Mouse (Mus musculus): ENCODE data around the gene Tubb5.

Gene Tubb5

DNA sequence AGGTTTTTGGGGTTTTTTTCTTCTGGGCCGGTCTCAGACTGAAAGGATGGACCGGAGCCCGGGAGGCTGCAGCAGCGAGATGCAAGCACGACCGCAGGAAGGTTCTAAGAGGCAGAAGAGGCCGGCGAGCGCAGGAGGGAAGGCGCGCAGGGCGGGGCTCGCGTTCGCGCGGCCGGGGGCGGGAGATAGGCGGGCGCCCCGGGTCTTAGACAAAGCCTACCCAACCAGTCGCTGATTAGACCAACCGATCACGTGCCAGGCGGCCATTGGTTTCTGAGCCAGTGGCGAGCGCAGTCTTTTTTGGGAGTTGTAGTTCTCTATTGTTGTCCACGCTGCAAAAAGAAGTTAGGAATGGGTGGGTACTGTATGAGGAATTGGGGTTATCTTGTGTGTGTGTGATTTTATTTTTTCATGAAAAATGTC is at the start of gene Tubb5:
TSS of gene Tubb5 (minus strand) at position 185 of the 423 bp plus-strand sequence.
- peak; percentile 97 for DNase-seq

DNA sequence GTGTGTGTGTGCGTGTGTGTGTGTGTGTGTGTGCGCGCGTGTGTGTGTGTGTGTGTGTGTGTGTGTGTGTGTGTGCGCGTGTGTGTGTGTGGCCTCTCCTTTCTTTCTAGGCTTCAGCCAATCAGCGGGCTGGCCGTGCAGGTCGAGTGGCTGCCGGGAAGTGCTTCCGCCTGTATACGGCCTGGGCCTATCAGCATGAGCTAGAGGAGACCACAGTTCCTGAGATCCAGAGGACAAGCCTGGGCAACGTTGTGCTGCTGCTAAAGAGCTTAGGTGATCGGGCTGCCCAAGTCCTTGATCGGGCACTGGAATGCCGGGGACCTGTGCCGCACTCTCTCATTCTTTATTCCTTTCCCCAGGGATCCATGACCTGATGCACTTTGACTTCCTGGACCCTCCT is 49.6 kb upstream of the Tubb5 start:
- no peak for DNase-seq

DNA sequence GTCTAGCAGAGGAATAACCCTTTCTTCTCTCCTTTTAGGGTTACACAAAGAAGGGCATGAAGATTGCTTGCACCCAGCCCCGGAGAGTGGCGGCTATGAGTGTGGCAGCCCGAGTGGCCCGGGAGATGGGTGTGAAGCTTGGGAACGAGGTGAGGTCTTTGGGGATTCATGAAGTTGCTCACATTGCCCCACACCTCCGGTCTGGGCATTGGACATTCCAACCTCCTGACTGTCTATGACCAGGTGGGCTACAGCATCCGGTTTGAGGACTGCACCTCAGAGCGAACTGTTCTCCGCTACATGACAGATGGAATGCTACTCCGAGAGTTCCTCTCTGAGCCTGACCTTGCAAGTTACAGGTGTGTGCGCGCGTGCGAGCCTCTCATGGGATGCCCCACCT is 45.7 kb upstream of the Tubb5 start:
- DNase-seq = no peak

DNA sequence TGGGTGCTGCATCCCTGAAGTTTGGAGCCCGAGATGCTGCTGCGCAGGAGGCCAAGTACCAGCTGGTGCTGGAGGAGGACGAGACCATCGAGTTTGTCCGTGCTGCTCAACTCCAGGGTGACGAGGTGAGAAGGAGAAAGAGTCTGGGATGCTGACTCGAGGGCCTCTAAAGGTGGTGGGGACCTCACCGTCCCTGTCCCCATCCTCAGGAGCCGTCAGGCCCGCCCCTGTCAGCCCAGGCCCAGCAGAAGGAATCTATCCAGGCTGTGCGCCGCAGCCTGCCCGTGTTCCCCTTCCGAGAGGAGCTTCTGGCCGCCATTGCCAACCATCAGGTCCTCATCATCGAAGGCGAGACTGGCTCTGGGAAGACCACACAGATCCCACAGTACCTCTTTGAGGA is 44.8 kb upstream of the Tubb5 start:
- DNase-seq = no peak

DNA sequence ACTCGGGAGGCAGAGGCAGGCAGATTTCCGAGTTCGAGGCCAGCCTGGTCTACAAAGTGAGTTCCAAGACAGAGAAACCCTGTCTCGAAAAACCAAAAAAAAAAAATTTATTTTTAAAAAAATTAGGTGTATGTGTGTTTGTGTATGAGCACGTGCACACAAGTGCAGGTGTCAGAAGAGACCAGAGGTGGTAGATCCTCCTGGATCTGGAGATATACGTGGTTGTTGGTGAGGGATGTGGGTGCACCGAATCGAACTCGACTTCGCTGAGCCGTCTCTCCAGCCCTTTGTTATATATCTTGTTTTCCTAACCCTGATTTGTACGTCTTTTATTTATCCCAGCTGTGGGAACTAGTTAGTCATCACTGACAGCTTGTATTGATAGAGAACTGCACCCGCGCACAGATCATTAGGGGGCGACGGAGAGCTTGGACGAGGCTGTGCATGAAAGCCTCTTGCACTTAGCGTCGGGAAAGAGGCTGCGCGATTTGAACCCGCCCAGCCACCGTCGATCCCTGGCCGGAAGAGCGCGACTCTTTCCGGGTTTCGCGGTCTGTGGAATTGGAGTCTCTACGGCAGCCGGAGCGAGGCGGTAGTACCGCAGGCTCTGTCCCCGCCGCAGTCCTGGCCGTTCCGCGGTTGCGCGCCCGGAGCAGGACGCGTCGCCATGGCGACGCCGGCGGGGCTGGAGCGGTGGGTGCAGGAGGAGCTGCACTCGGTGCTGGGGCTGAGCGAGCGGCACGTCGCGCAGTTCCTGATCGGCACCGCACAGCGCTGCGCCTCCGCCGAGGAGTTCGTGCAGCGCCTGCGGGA is 41.3 kb upstream of the Tubb5 start, which contains the start of gene Dhx16:
TSS of gene Dhx16 (plus strand) at position 575 of the 813 bp plus-strand sequence.
- DNase-seq = peak; percentile 97 to 99

DNA sequence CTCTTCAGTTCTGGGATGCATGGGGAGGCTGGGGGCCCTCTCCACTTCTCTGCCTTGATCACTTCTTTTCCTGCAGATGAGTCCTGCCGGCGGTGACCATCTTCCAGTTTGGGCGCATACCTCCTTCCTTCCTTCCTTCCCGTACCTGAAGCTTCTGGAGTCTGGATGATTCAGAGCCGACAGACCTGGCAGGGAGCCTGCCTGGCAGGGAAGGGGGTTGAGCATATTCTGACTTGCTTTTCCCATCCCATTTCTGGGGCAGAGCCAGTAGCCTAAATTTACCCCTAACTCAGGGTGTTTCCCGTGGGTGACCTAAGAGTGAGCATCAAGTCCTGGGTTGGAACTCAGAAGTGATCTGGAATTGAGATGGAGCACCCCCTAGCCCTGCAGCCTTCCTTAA is 36.6 kb upstream of the Tubb5 start:
- DNase-seq = peak; percentile 32 to 44

DNA sequence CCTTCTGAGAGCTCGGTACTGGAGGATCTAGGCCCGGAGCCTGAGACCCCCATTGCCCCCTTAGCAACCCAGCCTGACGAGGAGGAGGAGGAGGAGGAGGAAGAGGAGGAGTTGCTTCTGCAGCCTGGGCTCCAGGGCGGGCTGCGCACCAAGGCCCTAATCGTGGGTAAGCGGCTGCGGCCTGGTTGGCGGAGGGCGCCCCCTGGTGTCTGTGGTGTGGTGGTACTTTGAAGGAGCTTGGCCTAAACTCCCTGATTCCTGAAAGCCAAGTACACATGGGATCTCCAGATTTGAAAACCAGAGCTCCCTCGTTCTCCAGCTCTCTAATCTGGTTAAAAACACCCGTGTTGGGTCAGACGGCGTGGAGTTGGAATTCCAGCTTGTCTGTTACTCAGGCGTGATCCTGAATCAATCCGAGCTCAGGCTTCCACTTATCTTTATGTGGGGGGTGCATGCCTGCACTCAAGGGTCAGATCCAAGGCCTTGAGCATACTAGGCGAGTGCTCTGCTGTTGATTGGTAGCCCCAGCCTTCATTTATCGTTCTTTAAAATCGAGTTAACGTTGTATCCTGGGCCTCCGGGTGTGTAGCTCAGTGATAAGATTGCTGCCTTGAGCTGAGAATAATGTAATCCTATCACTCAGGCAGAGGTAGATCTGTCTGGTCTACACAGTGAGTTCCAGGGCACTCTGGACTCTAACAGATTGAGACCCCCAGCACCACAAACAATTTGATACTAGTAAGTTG is 35.8 kb upstream of the Tubb5 start:
- peak; percentile 94 to 96 for DNase-seq

DNA sequence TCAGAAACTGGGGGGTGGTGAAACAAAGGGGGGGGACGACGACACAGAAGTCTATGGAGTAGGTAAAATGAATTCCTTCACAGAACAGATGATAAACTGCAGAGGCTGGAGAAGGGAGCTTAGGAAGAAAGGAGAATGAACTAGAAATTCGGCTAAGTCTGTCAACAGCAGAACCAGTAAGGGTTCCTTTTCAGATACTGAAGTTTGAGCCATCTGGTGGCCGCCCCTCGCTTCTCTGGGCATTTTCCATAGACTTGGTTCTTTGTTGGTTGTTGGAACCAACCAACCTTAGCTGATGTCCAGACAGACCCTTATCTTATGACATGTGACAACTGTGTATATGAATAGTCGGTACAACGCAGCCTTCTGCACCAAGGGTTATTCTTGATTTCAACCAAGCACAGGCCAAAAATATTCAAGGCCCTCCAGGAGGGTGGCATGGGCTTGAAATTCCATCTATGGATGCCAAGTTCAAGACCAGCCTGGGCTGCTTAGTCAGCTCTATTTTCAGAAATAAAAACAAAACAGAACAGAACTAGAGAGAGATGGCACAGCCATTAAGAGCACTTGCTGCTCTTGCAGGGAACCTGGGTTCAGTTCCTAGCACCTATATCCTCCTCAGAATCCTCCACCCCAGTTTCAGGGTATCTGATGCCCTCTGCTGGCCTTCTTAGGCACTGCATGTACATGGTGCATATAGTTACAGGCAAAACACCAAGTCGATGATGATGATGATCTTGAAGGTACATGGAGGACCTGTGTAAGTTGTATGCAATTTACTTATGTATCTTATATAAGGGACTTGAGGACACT is 33.0 kb upstream of the Tubb5 start:
- DNase-seq = peak in 1 of 2 experiments; percentile 77

DNA sequence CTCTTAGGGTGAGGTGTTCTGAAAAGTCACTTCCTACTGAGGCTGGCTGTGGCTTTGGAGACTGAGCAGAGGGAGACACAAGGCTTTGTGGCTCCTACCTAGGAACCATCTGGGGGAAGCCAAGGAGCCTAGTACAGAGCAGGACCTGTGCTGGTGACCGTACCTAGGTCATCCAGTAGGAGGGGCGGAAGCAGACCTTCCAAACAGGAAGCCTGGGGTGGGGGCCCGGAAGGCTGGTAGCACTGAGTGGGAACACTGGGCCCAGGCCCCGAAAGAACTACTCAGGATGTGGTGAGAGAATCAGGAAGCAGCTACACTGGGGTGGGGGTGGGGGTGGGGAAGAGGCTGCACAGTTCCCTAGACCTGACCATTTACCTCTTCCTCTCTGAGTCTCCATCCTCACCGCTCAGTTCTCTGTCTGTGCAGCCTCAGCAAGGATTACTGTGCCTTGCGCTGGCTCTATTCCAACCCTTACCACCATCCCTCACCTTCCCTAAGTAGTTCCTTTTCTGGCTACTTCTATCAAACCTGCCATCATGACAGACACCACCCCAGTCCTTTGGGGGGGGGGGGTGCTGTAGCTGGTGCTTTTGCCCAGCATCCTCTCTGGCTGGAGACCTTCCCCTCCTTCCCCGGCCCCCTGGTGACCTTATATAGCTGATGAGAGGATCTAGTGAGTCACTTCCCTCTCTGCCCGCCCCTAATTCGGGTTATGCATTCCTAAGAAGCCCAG is 32.2 kb upstream of the Tubb5 start:
- DNase-seq = peak in 1 of 2 experiments; percentile 40

DNA sequence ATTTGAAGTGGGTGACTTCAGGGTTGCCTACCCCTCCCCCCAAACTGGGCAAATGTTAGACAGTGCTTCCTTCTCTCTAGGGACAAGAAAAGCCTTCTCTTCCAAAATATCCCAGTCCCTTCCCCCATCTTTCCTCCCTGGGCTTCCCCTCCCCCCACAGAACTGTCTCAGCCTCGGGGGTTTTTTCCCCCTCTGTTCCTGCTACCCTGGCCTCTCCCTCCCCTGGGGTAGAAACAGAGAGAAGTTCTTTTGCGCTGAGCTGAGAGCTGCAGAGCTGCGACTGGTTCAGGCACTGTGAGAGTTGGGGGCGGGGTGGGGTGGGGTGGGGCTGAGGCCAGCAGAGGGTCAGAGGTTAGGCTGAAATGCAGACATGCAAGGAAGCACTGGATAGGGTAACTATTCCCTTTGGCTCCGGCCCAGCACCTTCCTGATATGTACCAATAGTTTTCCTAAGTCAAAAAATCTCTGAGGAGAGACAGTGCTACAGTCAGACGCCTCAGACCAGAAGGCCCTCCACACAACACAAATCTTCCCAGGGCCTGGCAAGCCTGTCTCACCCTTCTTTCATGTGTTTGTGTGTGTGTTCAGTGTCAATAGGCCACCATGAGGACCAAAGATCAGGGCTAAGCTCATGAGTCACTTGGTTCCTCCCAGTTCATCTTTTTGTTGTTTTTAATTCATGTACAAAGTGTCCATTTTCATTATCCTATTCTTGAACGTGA is 31.4 kb upstream of the Tubb5 start:
- peak in 1 of 2 experiments; percentile 40 for DNase-seq

DNA sequence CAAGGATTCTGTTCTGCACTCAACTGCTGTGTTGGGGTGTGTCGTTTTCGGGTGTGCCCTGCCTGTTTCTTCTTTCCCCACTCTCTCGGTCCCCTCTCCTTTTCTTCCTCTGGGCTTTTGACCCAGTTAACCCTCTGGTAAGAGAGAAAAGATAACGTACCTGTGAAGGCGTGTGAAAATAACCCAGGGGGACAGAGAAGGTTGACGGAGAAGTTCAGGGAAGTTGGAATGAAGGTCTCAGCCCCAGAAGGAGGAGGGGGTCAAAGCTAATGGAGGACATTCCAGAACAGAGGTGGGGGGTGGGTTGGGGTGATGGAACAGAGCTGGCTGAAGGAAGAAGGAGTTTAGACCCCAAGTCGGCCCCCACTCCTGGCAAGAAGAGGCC is 30.8 kb upstream of the Tubb5 start:
- DNase-seq = no peak

DNA sequence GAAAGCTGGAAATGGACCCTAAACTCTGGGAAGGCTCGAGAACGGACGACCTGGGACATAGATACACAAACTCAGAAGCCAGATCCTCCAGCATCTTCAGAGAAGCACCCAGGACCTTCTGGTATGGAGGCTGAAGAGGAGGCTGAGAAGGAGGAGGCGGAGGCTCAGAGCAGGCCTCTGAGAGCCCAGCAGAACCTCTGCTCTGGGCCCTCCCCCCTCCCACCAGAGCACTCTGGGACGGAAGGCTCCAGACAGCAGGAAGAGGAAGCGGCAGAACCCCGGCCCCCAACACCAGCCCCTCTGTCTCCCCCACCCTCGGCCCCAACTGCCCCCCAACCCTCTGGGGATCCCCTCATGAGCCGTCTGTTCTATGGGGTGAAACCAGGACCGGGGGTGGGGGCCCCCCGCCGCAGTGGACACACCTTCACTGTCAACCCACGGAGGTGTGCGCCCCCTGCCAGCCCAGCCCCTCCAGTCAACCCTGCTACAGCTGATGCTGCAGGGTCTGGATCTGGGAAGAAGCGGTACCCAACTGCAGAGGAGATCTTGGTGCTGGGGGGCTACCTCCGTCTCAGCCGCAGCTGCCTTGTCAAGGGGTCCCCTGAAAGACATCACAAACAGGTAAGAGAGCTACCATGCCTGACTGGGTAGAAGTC is 30.2 kb upstream of the Tubb5 start:
- peak in 1 of 2 experiments; percentile 22 for DNase-seq

DNA sequence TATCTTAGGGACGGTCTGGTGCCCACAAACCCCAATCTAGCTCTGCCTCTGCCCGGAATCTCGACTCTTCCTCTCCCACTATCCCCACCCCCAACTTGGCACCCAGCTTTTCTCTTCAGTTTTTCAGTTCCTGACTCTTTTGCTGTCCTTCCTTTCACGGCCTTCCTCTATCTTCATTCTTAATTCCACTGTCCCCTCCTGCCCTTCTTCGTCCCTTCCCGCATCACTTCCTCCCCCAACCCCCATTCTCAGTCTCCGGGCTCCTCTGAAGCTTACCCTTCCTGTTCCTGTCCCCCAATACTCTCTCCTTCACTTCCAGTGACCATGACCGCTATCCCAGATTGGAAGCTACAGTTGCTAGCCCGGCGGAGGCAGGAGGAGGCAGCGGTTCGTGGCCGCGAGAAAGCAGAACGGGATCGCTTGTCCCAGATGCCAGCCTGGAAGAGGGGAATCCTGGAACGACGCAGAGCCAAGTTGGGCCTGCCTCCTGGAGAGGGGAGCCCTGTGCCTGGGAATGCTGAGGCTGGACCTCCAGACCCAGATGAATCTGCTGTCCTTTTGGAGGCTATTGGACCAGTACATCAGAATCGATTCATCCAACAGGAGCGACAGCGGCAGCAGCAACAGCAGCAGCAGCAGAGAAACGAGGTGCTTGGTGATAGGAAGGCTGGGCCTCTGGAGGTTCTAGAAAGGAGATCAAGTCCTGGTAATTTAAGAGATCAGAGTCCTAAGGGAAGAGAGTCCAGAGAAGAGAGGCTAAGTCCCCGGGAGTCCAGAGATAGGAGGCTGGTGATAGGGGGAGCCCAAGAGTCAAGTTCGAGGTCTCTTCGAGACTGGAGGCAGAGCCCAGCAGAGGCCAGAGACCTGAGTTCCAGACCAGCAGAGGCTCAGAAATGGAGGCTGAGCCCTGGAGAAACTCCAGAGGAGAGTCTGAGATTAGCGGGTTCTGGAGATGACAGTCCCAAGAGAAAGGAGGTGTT is 29.1 kb upstream of the Tubb5 start:
- DNase-seq = peak; percentile 34 to 50

DNA sequence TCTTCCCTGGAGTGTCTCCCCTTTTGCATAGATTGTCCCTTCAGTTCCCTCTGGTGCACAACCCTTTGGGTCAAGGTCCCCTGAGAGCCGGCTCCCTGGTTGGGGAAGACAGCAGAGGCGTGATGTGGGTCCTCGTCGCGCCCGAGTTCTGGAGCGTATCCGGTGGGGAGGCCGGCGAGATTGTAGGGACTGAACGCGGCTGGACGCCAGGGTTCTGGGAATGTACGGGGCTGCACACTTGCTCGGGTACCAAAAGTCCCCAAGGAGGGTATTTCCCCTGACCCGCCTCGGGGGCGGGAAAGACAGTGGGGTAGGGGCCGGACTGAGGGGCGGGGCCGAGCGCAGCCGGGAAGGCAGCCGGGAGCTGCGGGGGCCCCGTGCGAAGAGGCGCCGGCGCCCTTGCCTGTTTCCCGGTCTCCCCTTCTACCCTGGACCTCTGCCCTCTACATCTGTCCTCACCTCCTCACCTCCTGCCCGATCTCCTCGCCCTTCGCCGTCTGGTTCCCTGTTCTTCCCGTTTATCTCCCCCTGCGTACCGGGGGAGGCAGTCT is 28.2 kb upstream of the Tubb5 start:
- peak; percentile 56 to 63 for DNase-seq

DNA sequence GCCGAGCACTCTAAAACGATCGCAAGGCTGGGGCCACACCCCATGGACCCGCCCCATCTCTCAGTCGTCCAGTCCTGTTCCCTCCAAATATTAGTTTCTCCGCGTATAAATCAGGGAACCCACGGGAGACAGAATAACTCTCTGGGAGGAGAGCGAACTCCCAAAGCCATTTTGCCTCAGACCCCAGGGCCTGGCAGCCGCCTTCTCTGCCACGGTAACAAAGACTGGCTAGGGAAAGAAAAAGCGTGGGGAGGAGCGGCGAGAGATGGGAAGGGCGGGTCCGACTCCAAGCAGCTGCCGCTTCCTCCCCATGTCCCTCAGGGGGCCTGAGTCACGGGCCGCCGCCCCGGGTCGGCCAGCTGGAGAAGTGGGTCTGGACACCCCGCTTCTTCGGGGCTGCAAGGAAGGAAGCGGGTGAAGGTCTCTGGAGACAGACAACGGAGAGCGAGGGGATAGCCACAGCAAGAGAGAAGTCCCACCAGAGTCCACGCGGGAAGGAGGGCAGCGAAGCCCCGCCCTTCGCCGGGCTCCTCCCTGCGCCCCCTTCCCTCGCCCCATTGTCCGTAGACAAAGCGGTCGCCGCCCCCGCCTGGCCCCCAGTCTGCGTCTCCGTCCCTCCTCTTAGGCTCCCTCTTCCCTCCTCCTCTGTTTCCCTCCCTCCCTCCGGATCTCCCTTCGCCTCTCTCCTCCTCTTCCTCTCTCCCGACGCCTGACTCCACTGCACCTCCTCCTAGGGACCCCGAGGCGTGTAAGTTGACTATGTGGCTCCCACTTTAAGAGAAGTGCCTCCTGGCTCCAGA is 27.6 kb upstream of the Tubb5 start, which contains the start of gene Ppp1r18:
TSS of gene Ppp1r18 (plus strand) at position 113 of the 800 bp plus-strand sequence.
- peak; percentile 71 to 73 for DNase-seq

DNA sequence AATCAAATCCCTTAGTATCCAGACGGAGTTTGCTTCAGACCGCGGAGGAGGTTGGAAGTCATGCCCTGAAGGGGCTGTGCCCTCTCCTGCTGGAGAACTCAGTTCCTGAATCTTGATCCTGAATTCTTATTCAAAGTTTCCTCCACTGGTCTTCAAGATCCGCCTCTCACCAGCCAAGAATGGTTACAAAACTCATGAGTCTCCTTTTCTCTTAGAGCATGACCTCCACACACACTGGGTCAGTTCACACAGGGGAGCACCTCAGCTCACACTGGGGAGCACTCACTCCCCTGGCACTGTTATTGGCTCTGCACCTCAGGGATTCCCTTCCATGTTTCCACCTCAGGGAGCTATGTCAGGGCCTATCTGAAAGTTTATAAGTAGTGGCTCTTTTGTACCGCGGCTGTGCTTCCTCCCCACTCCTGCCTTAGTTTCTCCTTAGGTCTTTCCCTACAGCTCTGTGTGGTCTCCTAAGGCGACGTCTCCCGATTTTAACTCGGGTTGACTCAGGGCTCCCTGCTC is 26.8 kb upstream of the Tubb5 start:
- DNase-seq = no peak

DNA sequence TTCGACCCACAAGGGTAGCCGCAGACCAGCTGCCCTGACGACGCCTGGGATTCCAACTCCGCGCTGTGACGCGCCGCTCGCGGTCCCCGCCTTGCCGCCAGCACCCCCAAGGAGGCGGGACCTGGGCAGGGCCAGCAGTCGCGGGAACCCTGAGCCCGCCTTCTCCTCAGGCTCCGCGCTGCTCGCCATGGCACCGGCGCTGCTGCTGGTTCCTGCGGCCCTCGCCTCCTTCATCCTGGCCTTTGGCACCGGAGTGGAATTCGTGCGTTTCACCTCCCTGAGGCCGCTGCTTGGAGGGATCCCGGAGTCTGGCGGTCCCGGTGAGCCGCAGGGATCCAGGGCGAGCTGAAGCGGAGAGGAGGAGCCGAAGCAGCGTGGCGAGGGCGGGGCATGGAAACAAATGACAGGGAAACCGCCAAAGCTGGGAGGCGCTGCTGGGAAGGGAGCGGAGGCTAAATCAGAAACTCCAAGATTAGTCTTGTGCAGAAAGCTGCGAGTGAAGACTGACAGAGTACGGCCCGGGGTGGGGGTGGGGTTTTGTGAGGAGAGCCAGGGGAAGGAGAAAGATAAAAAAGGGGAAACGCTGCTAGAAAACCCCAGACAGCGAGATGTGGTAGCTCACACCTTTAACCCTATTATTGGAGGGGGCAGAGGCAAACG is 23.2 kb upstream of the Tubb5 start, which contains the start of gene Nrm:
TSS of gene Nrm (plus strand) at position 121 of the 660 bp plus-strand sequence.
- DNase-seq = peak; percentile 90 to 93

DNA sequence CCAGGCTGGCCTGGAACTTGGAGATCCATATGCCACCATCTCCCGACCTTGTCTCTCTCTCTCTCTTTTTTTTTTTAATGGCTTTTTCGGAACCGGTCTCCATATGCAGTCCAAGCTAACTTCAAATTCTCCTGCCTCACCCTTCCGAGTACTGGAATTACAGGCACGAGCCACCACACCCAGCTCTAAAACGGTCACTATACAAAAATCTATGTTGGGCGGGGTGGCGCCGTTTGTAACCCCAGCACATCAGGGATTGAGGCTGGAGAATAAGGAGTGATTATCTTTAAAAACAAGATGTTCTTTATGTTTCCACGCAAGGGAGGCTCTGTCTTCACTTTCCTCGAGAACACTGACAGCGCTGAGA is 22.7 kb upstream of the Tubb5 start:
- DNase-seq = no peak
